Mouse (Mus musculus) stomach, postnatal 0 days (tissue): ENCODE data around the gene Sae1.
"Not testable (repeated sequence)": the region's sequence is repeated elsewhere in the genome, so short reads cannot be mapped to it uniquely, and the experiment has no call there.

ENCODE experiments used
- CTCF ChIP-seq: IDR thresholded peaks from 2 replicates; pipeline ENCODE4 v1.5.1; 2016; ENCODE audit warnings: antibody characterized with exemption, low read depth, mild to moderate bottlenecking, moderate library complexity
- EP300 ChIP-seq: optimal IDR thresholded peaks from 2 replicates; pipeline ENCODE3; 2016; ENCODE audit warnings: antibody characterized with exemption

DNA sequence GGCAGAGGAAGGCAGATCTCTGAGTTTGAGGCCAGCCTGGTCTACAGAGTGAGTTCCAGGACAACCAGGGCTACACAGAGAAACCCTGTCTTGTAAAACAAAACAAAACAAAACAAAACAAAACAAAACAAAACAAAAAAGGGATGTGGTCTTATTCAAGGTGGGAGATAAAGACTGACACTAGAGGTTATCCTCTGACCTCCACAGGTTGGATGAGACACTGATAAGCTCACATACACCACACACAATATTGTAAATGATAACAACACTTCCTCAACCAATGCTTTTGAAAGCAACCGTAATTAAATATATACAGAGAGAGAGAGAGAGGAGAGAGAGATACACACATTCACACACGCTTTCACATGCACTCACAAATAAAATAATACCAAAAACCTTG is 2.3 kb upstream of the Sae1 start:
- not testable (repeated sequence) for TF ChIP-seq CTCF, EP300
